Mouse (Mus musculus) telencephalon, adult 2 months (tissue): ENCODE measurements around the gene Sec24a.
A peak's percentile ranks its signal among the peaks of the same experiment; 100 is the strongest.
"Not testable (repeated sequence)": the region's sequence is repeated elsewhere in the genome, so short reads cannot be mapped to it uniquely, and the experiment has no call there.

Experiments
- DNase-seq: peaks from one replicate; pipeline ENCODE4 v3.0.0-alpha.2; 2011; ENCODE audit warnings: low read depth, low spot score

Sec24a gene

GRCm38 (mm10) chr11:51688330-51689328, 74.8 kb downstream of the Sec24a start, which contains the start of gene 0610009B22Rik:
0610009B22Rik (minus strand) TSS chr11:51688874.
- DNase-seq: peak; percentile 99

DNA sequence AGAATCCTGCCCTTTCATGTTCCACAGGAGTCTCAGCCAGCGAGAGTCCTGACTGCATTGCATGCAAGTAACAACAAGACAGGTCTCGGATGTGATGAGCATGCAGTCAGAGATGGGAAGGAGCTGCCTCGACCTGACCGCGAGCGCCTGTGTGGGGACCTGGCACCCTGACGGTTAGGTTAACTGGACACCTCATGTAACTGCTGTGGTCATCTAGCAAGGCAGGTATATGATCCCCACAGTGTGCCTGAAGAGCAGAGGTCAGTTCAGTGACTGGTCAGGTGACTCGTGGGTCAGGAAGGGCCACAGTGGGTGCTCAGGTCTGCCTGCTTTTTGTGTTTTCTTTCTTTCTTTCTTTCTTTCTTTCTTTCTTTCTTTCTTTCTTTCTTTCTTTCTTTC, 81.5 kb downstream of the Sec24a start:
- DNase-seq: no peak

- DNase-seq: peak; percentile 79
Measured at GRCm38 (mm10) chr11:51681324-51681975, 82.0 kb downstream of the Sec24a start.

- no peak for DNase-seq
Measured at GRCm38 (mm10) chr11:51679466-51679865, 84.0 kb downstream of the Sec24a start.

GRCm38 (mm10) chr11:51677737-51678418, 85.6 kb downstream of the Sec24a start:
- no peak for DNase-seq

DNA sequence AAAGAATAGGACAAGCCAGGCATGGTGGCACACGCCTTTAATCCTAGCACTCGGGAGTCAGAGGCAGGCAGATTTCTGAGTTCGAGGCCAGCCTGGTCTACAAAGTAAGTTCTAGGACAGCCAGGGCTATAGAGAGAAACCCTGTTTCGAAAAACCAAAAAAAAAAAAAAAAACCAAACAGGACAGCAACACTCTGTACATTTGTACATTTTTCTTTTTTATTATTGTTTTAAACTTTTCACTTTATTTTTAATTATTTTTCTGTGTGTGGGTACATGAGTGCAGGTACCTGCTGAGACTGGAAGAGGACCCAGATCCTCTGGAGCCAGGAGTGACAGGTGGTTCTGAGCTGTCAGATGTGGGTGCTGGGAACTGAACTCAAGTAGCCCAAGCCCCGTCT, 88.0 kb downstream of the Sec24a start:
- no peak for DNase-seq

DNA sequence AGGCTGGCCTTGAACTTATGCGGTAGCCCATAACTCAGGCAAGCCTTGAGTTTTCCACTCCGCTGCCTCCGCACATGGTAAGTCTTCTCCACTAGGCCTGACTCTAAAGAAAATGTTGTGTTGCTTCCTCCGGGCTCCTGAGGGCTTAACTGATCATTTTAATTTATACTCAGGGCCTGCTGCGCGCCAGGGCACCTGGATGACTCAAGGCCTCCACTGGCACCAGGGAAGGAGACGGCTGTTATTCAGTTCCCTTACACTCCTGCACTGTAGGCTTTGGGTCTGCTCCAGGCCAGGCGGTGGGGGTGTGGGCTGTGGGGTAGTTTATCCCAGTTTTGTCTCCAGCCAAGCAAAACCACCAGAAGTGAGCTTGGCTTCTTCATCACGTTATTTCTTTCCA, 90.1 kb downstream of the Sec24a start:
- no peak for DNase-seq

DNA sequence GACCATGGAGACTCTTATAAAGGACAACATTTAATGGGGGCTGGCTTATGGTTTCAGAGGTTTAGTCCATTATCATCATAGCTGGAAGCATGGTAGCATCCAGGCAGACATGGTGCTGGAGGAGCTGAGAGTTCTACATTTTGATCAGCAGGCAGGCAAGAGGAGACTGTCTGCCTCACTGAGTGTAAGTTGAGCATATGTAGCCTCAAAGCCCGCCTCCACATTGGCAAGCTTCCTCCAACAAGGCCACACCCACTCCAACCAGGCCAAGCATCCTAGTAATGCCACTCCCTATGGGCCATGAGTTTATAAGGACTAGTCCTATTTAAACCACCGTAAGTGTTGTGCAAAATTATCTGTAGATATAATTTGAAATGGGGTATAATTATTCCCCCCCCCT, 92.1 kb downstream of the Sec24a start:
- DNase-seq: no peak

GRCm38 (mm10) chr11:51670846-51671245, 92.6 kb downstream of the Sec24a start:
- DNase-seq: no peak

DNA sequence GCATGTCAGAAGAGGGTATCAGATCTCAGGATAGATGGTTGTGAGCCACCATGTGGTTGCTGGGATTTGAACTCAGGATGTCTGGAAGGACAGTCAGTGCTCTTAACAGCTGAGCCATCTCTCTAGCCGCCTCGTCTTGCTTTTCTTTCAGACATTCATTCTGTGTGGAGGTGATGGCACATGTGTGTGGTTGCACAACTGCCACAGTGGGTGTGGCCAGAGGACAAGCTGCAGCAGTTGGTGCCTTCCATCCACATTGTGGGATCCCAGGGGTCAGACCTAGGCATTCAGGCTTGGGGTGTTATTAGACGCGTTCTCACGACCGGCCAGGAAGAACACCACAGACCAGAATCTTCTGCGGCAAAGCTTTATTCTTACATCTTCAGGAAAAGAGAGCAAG, 98.7 kb downstream of the Sec24a start:
- not testable (repeated sequence) for DNase-seq

- no peak for DNase-seq
Measured at GRCm38 (mm10) chr11:51662632-51663031, 100.8 kb downstream of the Sec24a start.

GRCm38 (mm10) chr11:51661867-51662365, 101.5 kb downstream of the Sec24a start:
- no peak for DNase-seq

- no peak for DNase-seq
Measured at GRCm38 (mm10) chr11:51658705-51659104, 104.7 kb downstream of the Sec24a start.

DNA sequence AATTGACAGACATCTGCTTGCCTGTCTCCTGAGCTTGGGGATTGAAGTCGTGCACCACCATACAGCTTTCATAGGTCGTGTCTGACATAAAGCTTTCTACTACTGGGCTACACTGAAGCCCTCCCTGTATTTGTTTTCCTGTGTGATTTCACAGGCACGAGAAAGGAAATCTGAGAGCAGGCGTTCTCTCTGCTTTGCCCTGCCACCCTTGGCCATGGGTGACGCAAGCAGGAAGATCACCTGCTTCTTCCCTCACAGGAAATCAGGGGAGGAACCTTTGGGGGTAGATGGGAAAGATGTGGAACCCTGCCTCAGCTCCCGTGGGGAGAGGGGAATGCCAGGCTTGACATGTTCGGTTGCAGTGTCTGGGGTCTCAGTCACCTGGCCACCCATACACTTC, 105.1 kb downstream of the Sec24a start:
- DNase-seq: no peak

GRCm38 (mm10) chr11:51656798-51657521, 106.5 kb downstream of the Sec24a start:
- no peak for DNase-seq

DNA sequence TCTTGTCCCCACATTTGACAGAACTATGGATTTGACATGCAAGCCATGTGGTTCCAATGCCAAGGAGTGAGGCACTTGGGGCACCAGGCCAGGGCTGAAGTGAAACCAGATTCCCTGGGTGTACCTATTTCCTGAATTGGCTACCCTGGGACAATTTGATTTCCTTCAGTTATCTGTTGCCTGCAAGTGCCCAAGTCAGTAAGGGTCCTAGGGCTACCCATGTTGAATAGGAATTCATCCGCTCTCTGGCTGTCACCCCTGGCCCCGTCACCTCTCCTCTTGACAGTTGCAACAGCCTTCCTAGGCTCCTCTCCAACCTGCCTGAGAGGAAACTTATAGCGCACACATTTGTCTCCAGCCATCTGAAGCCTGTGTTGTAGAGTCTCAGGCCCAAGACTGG, 108.5 kb downstream of the Sec24a start:
- DNase-seq: no peak

GRCm38 (mm10) chr11:51653736-51654135, 109.7 kb downstream of the Sec24a start:
- DNase-seq: no peak

- DNase-seq: no peak
Measured at GRCm38 (mm10) chr11:51652889-51653418, 110.5 kb downstream of the Sec24a start.

- DNase-seq: no peak
Measured at GRCm38 (mm10) chr11:51650691-51651515, 112.5 kb downstream of the Sec24a start, which contains the start of the genes N4bp3 and D930048N14Rik. N4bp3 (minus strand) TSS chr11:51650842. D930048N14Rik (plus strand) TSS chr11:51650954.

GRCm38 (mm10) chr11:51650261-51650660, 113.2 kb downstream of the Sec24a start:
- DNase-seq: no peak
